Mouse (Mus musculus): ENCODE measurements around the gene Sulf2. TPM values are rescaled to one million over a fixed set of nuclear protein-coding genes. Genes with fewer than 3 reads are reported as not detected.

Gene Sulf2
- polyA plus RNA-seq, 1 experiment: 25.8 TPM

- no peaks in the 10 kb centered on the region for H3K79me2 ChIP-seq (ENCODE audit: control insufficient read depth, insufficient read depth)
- H3K79me3 ChIP-seq (ENCODE audit: low read depth): no peaks in the 10 kb centered on the region
- no peaks in the 10 kb centered on the region for H3K36me3 ChIP-seq (ENCODE audit: control insufficient read depth, insufficient read depth)
- no peak overlapping the region for H3K4me3 ChIP-seq (ENCODE audit: insufficient read depth, poor library complexity, severe bottlenecking)
- no peak overlapping the region for H3ac ChIP-seq (ENCODE audit: control insufficient read depth, insufficient read length, low read depth)
- no peaks in the 10 kb centered on the region for H3K27me3 ChIP-seq (ENCODE audit: control insufficient read depth, insufficient read depth, insufficient read length)
- TF ChIP-seq MYOG (IDR thresholded peaks at IDR 0.05; ENCODE audit: control insufficient read depth, extremely low read depth, insufficient read length) (no peak), CEBPB (IDR thresholded peaks at IDR 0.05; ENCODE audit: low read depth) (no peak), USF1 (IDR thresholded peaks at IDR 0.05; ENCODE audit: low read depth) (no peak), CTCF (IDR thresholded peaks at IDR 0.05; ENCODE audit: control insufficient read depth, insufficient read depth, insufficient read length) (no peak), MYOD1 (IDR thresholded peaks at IDR 0.05; ENCODE audit: control insufficient read depth, insufficient read length, low read depth) (no peak)
Observed at GRCm38 (mm10) chr2:166180136-166180649, 24.7 kb upstream of the Sulf2 start.

GRCm38 (mm10) chr2:166179457-166180101, 24.1 kb upstream of the Sulf2 start:
- no peaks in the 10 kb centered on the region for H3K36me3 ChIP-seq (ENCODE audit: control insufficient read depth, insufficient read depth)
- no peak overlapping the region for H3K4me3 ChIP-seq (ENCODE audit: insufficient read depth, poor library complexity, severe bottlenecking)
- H3K79me3 ChIP-seq (ENCODE audit: low read depth): no peaks in the 10 kb centered on the region
- no peak for TF ChIP-seq MAX (IDR thresholded peaks at IDR 0.05)
- no peak for TF ChIP-seq FOSL1 (IDR thresholded peaks at IDR 0.05; ENCODE audit: insufficient read depth, low read length, poor library complexity, severe bottlenecking)
- TF ChIP-seq MYOG (IDR thresholded peaks at IDR 0.05; ENCODE audit: control insufficient read depth, extremely low read depth, insufficient read length): no peak
- no peak for TF ChIP-seq CTCF (IDR thresholded peaks at IDR 0.05; ENCODE audit: control insufficient read depth, insufficient read depth, insufficient read length)
- no peak for TF ChIP-seq MYOD1 (IDR thresholded peaks at IDR 0.05; ENCODE audit: control insufficient read depth, insufficient read length, low read depth)
- no peak for TF ChIP-seq CEBPB (IDR thresholded peaks at IDR 0.05; ENCODE audit: low read depth)
- TF ChIP-seq USF1 (IDR thresholded peaks at IDR 0.05; ENCODE audit: low read depth): no peak
- no peak overlapping the region for H3ac ChIP-seq (ENCODE audit: control insufficient read depth, insufficient read length, low read depth)
- H3K27me3 ChIP-seq (ENCODE audit: control insufficient read depth, insufficient read depth, insufficient read length): no peaks in the 10 kb centered on the region
- H3K79me2 ChIP-seq (ENCODE audit: control insufficient read depth, insufficient read depth): no peaks in the 10 kb centered on the region

GRCm38 (mm10) chr2:166175552-166176136, 20.2 kb upstream of the Sulf2 start:
- Histone ChIP-seq H3K36me3 (ENCODE audit: control insufficient read depth, insufficient read depth) (no peaks in the 10 kb centered on the region), H3K79me3 (ENCODE audit: low read depth) (no peaks in the 10 kb centered on the region), H3K4me3 (ENCODE audit: insufficient read depth, poor library complexity, severe bottlenecking) (no peak overlapping the region), H3K27me3 (ENCODE audit: control insufficient read depth, insufficient read depth, insufficient read length) (no peaks in the 10 kb centered on the region), H3K79me2 (ENCODE audit: control insufficient read depth, insufficient read depth) (no peaks in the 10 kb centered on the region), H3ac (ENCODE audit: control insufficient read depth, insufficient read length, low read depth) (no peak overlapping the region)
- TF ChIP-seq USF1 (IDR thresholded peaks at IDR 0.05; ENCODE audit: low read depth) (no peak), CEBPB (IDR thresholded peaks at IDR 0.05; ENCODE audit: low read depth) (no peak), CTCF (IDR thresholded peaks at IDR 0.05; ENCODE audit: control insufficient read depth, insufficient read depth, insufficient read length) (no peak), MYOD1 (IDR thresholded peaks at IDR 0.05; ENCODE audit: control insufficient read depth, insufficient read length, low read depth) (no peak), MAX (IDR thresholded peaks at IDR 0.05) (no peak), MYOG (IDR thresholded peaks at IDR 0.05; ENCODE audit: control insufficient read depth, extremely low read depth, insufficient read length) (no peak), FOSL1 (IDR thresholded peaks at IDR 0.05; ENCODE audit: insufficient read depth, low read length, poor library complexity, severe bottlenecking) (no peak)

GRCm38 (mm10) chr2:166175145-166175544, 19.7 kb upstream of the Sulf2 start:
- H3ac ChIP-seq (ENCODE audit: control insufficient read depth, insufficient read length, low read depth): no peak overlapping the region
- no peak overlapping the region for H3K4me3 ChIP-seq (ENCODE audit: insufficient read depth, poor library complexity, severe bottlenecking)
- H3K79me3 ChIP-seq (ENCODE audit: low read depth): no peaks in the 10 kb centered on the region
- no peaks in the 10 kb centered on the region for H3K27me3 ChIP-seq (ENCODE audit: control insufficient read depth, insufficient read depth, insufficient read length)
- TF ChIP-seq MYOG (IDR thresholded peaks at IDR 0.05; ENCODE audit: control insufficient read depth, extremely low read depth, insufficient read length) (no peak), CEBPB (IDR thresholded peaks at IDR 0.05; ENCODE audit: low read depth) (no peak), MAX (IDR thresholded peaks at IDR 0.05) (no peak), FOSL1 (IDR thresholded peaks at IDR 0.05; ENCODE audit: insufficient read depth, low read length, poor library complexity, severe bottlenecking) (no peak), MYOD1 (IDR thresholded peaks at IDR 0.05; ENCODE audit: control insufficient read depth, insufficient read length, low read depth) (no peak), CTCF (IDR thresholded peaks at IDR 0.05; ENCODE audit: control insufficient read depth, insufficient read depth, insufficient read length) (no peak), USF1 (IDR thresholded peaks at IDR 0.05; ENCODE audit: low read depth) (no peak)
- H3K36me3 ChIP-seq (ENCODE audit: control insufficient read depth, insufficient read depth): no peaks in the 10 kb centered on the region
- H3K79me2 ChIP-seq (ENCODE audit: control insufficient read depth, insufficient read depth): no peaks in the 10 kb centered on the region

GRCm38 (mm10) chr2:166173169-166173568, 17.7 kb upstream of the Sulf2 start:
- H3ac ChIP-seq (ENCODE audit: control insufficient read depth, insufficient read length, low read depth): no peak overlapping the region
- TF ChIP-seq CTCF (IDR thresholded peaks at IDR 0.05; ENCODE audit: control insufficient read depth, insufficient read depth, insufficient read length) (no peak), MYOD1 (IDR thresholded peaks at IDR 0.05; ENCODE audit: control insufficient read depth, insufficient read length, low read depth) (peak; percentile 89)

More at GRCm38 (mm10) chr2:166173169-166173568, 17.7 kb upstream of the Sulf2 start:
- H3K36me3 ChIP-seq (ENCODE audit: control insufficient read depth, insufficient read depth): no peaks in the 10 kb centered on the region
- no peaks in the 10 kb centered on the region for H3K79me3 ChIP-seq (ENCODE audit: low read depth)
- no peak overlapping the region for H3K4me3 ChIP-seq (ENCODE audit: insufficient read depth, poor library complexity, severe bottlenecking)
- H3K27me3 ChIP-seq (ENCODE audit: control insufficient read depth, insufficient read depth, insufficient read length): no peaks in the 10 kb centered on the region
- H3K79me2 ChIP-seq (ENCODE audit: control insufficient read depth, insufficient read depth): no peaks in the 10 kb centered on the region

Data from C2C12 (cell line).